Mouse (Mus musculus) erythroblast, adult 5-6 weeks (primary cell): ENCODE results near the gene Nat8f1. TPM values are rescaled to one million over a fixed set of nuclear protein-coding genes. Genes with fewer than 3 reads are reported as not detected.
"Not testable (repeated sequence)": the region's sequence is repeated elsewhere in the genome, so short reads cannot be mapped to it uniquely, and the experiment has no call there.

ENCODE experiments used
- ATAC-seq: replicated peaks from 2 replicates; pipeline ENCODE4 v1.8.0; 2016; ENCODE audit warnings: moderate number of reproducible peaks, mild to moderate bottlenecking, moderate TSS enrichment, inconsistent platforms; ENCODE audit not compliant: poor library complexity, low FRiP score, severe bottlenecking
- total RNA-seq, 2 experiments: library from RNA; stranded (forward) in 1 of 2; stranded (reverse) in 1 of 2; fragments of 150-400 nt in 1 of 2; fragments of 200-764, 138-1000 nt in 1 of 2; gene quantifications; 2 replicates each; pipeline versions ENCODE4 v1.2.3 to v1.2.4; 2015 to 2017; ENCODE audit warnings: low replicate concordance in 2 of 2

Nat8f1 gene
- total RNA-seq, 2 experiments from 2014 or later = 4.8 TPM; not detected in 1

GRCm38 (mm10) chr6:85909704-85910103, 5.8 kb downstream of the Nat8f1 start:
- no peak for ATAC-seq

DNA sequence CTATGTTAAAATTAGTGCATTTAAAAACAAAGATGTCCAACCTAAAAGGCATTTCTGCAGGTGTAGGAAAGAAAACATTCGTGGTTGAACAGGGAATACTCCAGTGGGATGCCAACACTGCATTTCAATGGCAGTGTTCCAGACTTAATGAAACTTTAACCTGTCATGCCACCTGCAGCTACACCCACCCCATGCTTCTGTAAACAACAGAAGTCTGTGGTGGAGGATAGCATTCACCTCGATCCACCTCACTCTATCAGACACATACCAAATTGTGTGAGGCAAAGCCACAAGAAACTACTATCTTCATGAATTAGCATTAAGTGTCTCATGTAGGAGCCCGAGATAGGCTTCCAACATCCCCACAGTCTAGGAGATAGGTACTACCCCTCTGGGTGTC, 7.1 kb downstream of the Nat8f1 start:
- no peak for ATAC-seq

DNA sequence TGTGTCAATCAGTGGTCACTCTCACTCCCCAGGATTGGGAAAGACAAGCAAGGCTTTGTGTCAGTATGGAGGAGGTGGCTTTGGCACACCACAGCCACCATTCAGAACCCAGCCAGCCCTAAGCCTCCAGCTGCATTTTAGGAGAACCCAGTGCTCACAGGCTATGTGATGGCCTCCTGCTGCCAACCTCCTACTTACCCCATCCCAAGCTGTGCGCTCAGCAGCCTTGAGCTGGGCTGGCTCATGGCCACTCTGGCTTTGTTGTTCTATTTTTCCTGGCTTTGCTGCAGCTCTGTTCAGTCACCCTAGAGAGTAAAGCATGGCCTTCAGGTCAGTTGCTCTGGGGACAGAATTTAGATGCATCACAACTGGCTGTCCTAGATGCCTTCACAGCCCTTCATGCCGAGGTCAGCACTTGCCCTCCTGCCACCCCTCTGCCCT, 8.6 kb downstream of the Nat8f1 start:
- ATAC-seq = not testable (repeated sequence)

GRCm38 (mm10) chr6:85904642-85905061, 10.8 kb downstream of the Nat8f1 start, which contains the start of gene Nat8f4:
Gene Nat8f4, minus strand, starts transcription at chr6:85904884.
- ATAC-seq = peak; percentile 85

DNA sequence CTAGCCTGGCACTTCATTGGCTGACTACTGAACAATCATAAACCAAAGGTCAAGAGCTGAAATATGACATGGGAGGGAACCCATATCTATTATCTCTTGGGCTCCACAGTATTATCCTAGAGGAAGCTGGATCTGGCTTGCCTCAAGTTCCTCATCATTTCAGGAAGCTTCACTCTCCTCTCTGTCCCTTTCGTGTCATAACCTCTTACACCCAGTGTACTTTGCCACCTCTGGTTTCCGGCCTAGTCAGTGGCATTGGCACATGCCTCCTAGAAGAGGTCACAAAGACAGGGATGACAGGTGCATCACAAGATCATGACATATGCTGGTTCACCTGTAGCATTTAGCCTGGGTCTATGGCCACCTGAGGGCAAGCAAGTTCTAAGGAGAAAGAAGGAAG, 13.2 kb downstream of the Nat8f1 start:
- ATAC-seq = no peak

DNA sequence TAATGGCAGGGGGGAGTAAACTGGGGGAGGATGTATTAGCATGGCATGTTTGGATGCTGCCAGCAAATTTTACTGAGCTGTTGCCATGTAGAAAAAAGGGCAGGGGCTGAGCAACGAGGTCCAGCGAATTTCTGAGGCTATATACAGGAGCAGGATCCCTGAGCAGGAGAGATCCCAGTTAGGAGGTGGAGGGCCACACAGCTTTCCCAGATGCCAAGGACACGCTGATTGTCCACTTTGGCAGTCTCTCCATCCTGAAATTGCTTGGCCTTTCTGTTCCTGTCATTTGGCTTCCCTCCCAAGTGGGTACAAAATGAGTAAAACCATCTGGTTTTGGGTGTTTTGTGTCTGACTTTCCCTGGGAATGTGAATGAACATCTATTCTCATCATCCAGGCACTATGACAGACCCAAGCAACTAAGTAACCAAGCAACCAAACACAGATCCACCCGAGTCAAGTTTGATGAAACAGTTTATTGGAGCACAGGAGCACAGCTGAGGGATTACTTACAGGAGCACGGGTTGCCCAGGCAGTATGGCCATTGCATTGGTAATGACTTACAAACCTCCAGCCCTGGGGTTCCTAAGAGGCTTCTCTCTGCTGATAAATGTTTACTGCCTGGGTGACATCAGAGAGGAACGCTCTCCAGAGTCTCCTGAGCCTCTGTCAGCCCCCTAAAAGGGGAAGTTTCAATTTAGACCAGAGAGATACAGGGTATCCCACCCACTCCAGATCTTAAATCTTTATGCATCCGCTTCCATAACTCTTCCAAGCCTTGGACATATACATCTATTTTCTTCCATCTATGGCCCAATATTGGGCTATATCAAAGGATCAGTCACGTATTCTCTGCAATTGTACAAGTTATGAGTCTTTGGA, 16.7 kb downstream of the Nat8f1 start:
- ATAC-seq = not testable (repeated sequence)

- ATAC-seq = peak; percentile 79
These were observed 20.3 kb downstream of the Nat8f1 start for GRCm38 (mm10) chr6:85895061-85895648.

DNA sequence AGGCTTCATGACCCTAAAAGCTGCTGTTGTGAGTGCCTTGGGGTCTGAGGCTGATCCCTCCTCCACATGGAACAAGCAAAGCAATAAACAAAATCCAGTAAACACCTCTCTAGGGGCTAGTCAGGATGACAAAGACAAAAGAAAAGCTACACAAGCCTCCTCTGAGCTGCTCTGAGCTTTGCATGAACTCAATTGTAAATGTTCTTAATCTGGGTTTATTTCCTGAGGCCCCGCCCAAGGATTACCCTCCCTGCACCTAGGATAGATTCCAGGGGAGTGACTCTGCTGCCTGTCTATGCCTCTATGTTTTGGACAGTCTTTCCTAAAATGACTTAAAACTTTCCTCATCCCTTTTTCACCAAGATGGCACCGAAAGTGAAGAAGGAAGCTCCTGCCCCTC, 26.5 kb downstream of the Nat8f1 start:
- no peak for ATAC-seq

DNA sequence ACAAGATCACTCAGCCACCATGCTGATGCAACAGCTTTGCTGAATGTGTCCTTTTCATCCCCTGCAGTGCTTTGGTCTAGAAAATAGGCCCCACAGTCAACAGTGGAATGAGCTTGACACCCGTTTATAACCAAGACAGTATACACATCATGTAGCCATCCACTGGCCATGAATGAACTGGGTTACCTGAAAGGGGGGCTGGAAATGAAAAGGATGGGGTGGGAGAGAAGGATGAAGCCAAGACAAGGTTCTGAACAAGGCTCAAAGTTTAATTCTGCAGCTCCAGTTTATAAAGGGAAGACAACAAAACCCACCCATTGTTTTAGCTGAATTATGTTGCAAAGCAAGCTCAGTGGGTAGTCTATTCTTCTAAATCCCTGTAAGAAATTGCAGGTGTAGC, 31.2 kb downstream of the Nat8f1 start:
- ATAC-seq = no peak

DNA sequence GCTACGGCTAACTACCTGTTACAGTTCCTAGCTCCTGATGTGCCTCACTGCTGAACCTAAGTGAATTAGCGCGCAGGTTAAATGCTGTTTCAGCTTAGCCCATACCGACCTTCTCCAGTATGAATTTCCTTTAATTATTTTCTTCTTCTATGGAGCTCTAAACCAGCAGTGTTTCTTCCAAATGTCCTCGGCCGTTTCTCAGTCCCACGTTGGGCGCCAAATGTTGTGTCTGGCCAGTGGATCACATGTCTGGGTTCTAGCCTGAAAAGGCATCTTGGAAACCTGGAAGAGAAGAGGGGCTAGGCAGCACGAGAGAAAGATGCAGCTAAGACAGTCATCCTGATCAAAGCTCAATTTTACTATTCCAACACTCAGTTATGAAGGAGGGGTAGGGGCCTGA, 32.2 kb downstream of the Nat8f1 start:
- not testable (repeated sequence) for ATAC-seq

DNA sequence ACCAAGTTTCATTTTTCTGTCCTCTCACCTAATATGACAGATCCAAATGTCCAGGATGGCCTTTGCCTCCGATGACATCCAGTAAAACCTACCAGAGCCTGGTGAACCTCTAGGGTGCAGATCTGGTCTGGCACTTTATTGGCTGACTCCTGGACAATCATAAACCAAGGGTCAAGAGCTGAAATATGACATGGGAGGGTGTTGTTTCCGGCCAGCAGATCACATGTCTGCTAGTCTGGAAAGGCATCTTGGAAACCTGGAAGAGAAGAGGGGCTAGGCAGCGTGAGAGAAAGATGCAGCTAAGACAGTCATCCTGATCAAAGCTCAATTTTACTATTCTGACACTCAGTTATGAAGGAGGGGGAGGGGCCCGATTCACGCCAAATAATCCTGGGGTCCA, 46.5 kb downstream of the Nat8f1 start, which contains the start of gene Nat8f2:
Nat8f2 (minus strand) TSS at position 153 of the 400 bp plus-strand sequence.
- ATAC-seq = not testable (repeated sequence)

DNA sequence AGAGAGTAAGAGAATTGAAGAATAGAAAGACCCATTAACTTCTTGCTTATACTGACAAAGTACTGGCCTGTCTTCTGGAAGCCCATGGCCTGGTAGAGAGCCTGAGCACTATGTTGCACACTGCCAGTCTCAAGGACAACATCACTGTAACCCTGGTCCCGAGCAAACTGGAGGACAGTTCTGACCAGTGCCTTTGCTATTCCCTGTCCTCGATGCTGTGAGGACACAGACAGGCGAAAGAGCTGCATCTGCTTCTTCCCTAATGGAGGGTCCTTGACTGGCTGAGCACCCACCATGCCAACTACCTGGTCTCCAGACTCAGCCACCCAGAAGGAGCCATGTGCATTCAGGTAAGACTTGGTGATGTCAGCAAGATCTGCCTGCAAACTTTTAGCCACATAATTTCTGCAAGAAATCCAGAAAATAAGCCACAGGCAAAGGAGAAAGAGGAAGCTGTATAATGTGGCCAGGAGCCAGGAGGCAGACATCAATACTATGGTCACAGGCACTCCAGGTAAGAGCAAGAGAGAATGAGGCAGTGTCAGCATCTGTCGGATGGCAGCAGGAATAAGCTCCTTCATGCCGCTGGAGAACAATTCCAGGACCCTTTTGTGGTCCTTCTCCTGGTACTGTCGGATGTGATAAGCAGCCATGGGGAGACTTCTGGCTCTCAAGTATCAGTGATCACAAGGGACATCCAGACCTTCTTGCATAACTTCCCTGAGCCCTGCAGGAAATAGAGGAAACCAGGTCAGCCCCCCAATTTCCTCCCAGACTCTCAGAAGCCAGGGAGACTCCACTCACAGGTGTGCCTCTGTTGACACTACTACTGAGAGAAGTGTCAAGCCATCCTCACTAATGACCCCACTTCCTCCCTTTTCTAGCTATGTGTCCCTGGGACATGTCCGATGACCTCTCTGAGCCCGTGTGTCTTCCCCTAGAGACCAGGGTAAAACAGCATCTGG, 47.5 kb downstream of the Nat8f1 start:
- no peak for ATAC-seq

DNA sequence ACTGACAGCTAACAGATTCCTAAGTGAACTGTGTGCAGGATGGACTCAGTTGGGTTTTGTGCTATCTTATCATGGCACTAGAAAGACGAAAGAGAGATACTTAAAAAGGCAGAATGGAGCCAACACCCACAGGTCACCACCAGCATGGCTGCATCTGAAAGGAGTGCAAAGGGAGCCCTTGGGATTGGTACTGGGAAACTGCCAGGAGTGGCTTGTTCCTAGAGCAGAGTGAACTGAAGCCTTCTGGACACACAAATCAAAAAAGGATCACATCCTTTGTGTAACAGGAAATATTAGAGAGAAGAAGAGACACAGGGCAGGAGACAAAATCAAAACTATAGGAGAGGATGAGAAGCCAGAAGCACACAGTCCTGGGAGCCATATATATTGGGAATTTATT, 48.5 kb downstream of the Nat8f1 start:
- not testable (repeated sequence) for ATAC-seq

DNA sequence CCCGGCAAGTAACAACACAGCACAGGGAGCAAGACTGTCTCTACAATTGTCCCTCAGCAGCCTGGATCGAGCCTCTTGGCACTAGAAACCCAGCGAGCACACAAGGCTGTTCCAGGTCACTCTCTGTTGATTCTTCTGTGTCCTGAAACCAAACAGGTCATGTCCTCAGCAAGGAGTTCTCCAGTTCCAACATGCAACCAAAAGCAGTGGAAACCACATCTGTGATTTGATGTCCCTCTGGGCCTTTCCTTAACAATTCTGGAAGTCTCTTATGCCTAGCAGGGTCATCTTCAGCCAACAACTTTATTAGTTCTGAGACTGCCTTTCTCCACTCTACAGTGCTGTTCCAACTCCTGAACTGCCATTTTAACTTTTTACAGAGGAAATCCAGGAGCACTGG, 49.3 kb downstream of the Nat8f1 start:
- ATAC-seq = not testable (repeated sequence)

GRCm38 (mm10) chr6:85864900-85865639, 50.4 kb downstream of the Nat8f1 start:
- not testable (repeated sequence) for ATAC-seq

DNA sequence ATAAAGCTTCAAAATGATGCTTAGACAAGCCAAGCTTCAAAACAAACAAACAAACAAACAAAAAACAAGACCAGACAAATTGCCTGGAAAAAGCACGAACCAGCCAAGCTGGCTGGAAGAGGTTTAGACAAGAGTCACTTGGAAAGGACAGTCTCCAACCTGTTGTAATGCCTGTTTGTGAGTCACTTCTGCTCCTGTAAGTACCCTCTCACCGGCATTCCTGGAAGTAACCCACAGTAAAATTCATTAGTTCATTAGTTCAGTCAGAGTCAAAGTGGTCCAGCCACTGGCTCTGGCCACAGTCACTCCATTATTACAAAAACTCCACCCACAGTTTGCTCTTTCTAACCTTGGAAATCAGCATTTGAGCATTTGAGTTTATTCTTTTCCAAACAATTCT, 51.6 kb downstream of the Nat8f1 start:
- no peak for ATAC-seq

DNA sequence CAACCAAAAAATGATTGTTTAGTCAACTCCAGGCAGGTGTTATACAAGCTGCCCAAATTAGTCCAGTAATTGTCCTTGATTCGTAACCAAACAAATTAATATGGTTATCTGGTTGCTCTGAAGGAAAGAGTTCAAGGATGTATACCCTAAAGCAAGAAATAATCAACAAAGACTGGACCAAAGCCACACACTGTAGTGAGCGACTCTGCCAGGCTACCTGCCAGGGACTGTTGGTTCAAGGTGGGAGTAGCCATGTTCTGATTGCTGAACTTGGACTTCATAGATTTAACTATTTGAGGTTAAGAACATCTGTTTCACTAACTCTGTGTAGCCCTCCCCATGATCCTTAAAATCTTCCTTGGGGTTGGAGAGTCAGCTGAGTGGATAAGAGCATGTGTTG, 52.4 kb downstream of the Nat8f1 start:
- no peak for ATAC-seq

DNA sequence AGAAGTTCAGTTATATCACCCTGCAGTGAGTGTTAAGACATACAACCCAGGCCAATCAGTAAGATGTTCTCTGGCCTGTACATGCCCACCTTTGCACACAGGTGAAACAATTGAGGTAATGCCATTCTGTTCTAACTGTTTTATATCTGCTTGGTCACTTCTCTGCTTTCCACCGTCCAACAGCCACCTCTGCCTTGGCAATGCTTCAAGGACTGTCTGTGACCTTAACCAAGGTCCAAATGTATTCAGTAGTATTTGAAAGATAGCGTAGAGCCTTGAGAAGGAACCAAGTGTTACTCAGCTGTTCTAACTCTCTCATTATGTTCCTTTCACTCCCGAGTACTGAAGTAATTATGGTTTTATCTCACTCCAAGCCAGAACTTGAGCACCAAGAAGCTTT, 52.9 kb downstream of the Nat8f1 start:
- ATAC-seq = no peak

DNA sequence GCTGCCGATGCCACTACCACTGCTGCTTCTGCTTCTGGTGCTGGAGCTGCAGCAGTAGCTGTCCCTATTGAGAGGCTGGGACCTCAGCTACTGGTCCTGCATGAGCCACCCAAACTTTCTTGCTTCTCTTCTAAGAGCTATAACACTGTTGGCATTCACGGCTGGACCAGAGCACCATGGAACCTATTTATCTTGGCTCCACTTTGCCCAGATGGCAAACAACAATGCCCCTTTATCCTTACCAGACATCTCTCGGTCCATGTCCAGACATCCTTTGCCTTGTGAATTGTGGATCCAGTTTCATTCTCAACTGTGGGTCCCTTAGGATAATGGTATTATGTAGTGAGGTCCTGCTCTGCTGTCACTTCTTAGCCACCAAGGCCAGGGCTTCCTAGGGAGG, 54.2 kb downstream of the Nat8f1 start:
- no peak for ATAC-seq
